Mouse (Mus musculus) bone marrow, adult 2 months (tissue): ENCODE data around the gene Tldc2. TPM values are rescaled to one million over a fixed set of nuclear protein-coding genes. Genes with fewer than 3 reads are reported as not detected.

Source experiments
- H3K27ac ChIP-seq: fragments of 200-500 bp; 2 replicates; pipeline ENCODE4 v1.5.1; 2012; ENCODE audit warnings: low read depth, mild to moderate bottlenecking, control low read depth, inconsistent platforms, low read length; ENCODE audit not compliant: control insufficient read depth, poor library complexity, insufficient read depth
- H3K4me1 ChIP-seq: fragments of 200-500 bp; 2 replicates; pipeline ENCODE4 v1.6.1; 2011; ENCODE audit warnings: low read length; ENCODE audit not compliant: control insufficient read depth, insufficient read depth
- H3K4me3 ChIP-seq: fragments of 200-500 bp; replicated peaks from 2 replicates; pipeline ENCODE3; 2011; ENCODE audit warnings: mild to moderate bottlenecking, low read depth, low read length, control low read depth; ENCODE audit not compliant: control insufficient read depth
- CTCF ChIP-seq: fragments of 200-500 bp; IDR thresholded peaks from 2 replicates; pipeline ENCODE4 v1.5.1; 2011; ENCODE audit warnings: low read length, control low read depth; ENCODE audit not compliant: control insufficient read depth, insufficient read depth
- POLR2A ChIP-seq: fragments of 200-500 bp; IDR thresholded peaks from 2 replicates; pipeline ENCODE4 v1.6.1; 2011; ENCODE audit warnings: low read depth, mild to moderate bottlenecking, control low read depth, low read length, borderline replicate concordance; ENCODE audit not compliant: control insufficient read depth
- WGBS: fragments of 180-500 bp; shearing (Covaris S2); methylation state at CpG from one replicate; pipeline ENCODE4 v1.1.7; 2018; 5-methylcytosine and 5-hydroxymethylcytosine counted together
- polyA plus RNA-seq: library from polyadenylated mRNA; stranded (reverse); fragments of >200 nt; gene quantifications from 2 replicates; pipeline ENCODE4 v1.2.4, GENCODE M21; 2011; ENCODE audit warnings: low replicate concordance; ENCODE audit not compliant: missing spikeins, insufficient read depth, insufficient read length

The Tldc2 gene
- polyA plus RNA-seq = not detected in 2 replicates

DNA sequence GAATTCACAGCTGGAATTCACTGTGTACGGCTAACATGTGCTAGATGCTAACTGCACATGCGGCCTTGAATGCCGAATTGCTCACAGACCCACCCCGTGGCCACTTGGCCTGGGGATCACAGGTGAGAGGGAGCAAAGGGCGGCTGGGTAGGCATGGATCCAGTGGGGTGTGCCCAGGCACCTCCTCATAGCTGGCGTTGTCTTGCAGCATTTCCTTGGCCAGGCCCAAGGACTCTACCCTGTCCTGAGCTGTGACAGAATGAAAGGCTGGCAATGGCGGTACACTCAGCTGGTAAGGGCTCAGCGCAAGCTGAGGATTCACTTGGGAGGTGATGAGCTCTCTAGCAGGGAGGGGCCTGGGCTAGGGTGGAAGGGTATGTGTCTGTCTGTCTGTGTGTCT lies at the start of gene Tldc2:
Gene Tldc2, plus strand, starts transcription at position 260 of the 400 bp plus-strand sequence.
- TF ChIP-seq POLR2A (no peak), CTCF (no peak)
- H3K4me1 ChIP-seq = no peaks in the 10 kb centered on the region
- H3K4me3 ChIP-seq = no peak within 1 kb of the TSS
- 80% methylated on average over 8 of the region's 8 CpGs for WGBS
- no peak within 1 kb of the TSS for H3K27ac ChIP-seq

DNA sequence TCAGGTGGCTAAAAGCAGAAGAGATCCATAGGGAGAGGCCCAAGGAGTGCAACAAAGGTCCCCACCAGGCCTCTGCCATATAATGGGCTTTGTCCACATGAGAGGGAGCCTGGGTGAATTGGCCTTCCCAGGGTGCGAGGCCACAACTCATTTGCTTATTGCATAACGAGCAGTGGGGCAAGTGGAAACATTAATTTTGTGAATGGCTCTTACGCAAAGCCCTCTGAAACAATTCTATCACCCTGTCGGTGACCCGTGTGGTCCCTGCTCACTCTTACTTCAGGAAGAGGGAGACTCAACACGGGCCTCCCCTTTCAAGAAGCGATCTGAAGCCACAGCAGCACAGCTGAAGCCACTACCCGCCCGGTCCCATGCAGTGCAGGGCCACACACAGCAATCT lies 49.6 kb upstream of the Tldc2 start:
- 35% methylated on average over 9 of the region's 9 CpGs for WGBS
- Histone ChIP-seq H3K4me1 (no peaks in the 10 kb centered on the region; the same call in 1 of the 2 replicates), H3K27ac (no peak overlapping the region), H3K4me3 (no peak overlapping the region)
- no peak for TF ChIP-seq POLR2A
- no peak for TF ChIP-seq CTCF

DNA sequence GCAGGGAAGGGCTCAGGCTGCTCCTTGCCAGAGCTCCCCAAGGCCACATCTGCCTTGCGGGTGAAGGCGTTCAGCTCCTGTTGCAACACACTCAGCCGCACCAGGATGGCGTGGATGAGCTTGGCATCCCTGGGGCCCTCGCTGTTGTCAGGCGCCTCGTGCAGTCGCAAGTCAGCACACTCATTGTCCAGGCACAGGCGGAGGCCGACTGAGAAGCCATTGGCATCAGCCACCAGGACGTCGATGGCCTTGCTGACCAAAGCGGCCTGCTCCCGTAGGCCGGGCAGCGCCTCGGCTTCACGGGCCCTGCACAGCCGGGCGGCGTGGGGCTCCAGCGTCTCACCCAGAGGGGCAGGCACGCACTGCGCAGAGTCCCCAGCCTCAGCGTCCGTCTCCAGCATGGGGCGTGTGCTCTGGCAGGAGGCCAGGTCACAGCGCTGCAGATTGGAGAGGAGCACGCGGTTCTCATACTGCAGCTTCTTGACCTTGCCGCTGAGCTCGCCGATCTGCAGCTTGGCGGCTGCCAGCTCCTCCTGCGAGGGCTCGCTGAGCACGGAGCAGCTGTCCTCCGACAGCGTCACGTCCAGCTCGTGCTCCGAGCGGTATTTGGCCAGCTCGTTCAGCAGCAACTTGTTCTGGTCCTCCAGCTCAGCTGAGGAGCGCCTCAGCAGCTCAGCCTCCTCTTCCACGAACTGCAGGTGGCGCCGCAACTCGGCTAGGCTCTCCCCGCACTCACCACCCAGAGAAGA lies 46.8 kb upstream of the Tldc2 start:
- Histone ChIP-seq H3K4me3 (no peak overlapping the region), H3K4me1 (no peaks in the 10 kb centered on the region; the same call in 1 of the 2 replicates), H3K27ac (no peak overlapping the region)
- TF ChIP-seq CTCF (no peak; the same call in 1 of the 2 replicates), POLR2A (no peak)
- 89% methylated on average over 50 of the region's 50 CpGs for WGBS

DNA sequence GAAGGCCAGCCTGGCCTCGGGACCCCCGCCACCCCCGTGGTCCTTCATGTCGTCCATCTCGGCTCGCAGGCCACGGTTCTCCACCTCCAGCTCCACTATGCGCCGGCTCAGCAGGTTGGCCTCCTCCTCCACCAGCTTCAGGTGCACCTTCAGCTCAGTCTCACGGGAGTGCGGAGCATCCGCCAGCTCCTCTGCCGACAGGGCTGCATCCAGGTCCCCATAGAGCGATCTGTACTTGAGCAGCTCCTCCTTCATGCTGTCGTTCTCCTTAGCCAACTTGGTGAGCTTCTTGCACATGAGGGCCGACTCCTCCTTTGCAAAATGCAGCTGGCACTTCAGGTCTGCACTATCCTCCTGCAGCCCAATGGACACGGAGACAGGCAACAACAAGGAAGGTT lies 46.2 kb upstream of the Tldc2 start:
- 89% methylated on average over 17 of the region's 17 CpGs for WGBS
- Histone ChIP-seq H3K4me1 (no peaks in the 10 kb centered on the region), H3K27ac (no peak overlapping the region), H3K4me3 (no peak overlapping the region)
- TF ChIP-seq POLR2A = no peak
- TF ChIP-seq CTCF = no peak

DNA sequence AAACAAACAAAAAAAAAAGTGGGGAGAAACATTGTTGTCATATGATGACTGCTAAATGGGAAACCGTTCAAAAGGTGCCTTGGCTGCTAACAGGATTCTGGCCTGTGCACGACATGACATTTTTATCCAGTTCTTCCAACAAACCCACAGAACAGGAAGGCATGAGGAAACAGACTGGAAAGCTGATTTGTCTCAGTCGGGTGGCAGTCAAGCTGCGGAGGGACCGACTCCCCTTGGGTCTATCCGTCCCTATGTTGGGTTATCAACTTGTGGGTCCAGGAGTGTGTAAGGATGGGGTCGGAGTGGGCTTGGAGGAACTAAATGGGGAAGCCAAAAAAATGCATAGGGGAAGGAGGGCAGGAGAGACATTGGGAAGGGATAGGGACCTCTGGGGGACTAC lies 45.4 kb upstream of the Tldc2 start:
- TF ChIP-seq POLR2A = no peak
- no peak for TF ChIP-seq CTCF
- H3K4me3 ChIP-seq = no peak overlapping the region
- no peaks in the 10 kb centered on the region for H3K4me1 ChIP-seq
- no peak overlapping the region for H3K27ac ChIP-seq
- WGBS = 60% methylated on average over 7 of the region's 7 CpGs

DNA sequence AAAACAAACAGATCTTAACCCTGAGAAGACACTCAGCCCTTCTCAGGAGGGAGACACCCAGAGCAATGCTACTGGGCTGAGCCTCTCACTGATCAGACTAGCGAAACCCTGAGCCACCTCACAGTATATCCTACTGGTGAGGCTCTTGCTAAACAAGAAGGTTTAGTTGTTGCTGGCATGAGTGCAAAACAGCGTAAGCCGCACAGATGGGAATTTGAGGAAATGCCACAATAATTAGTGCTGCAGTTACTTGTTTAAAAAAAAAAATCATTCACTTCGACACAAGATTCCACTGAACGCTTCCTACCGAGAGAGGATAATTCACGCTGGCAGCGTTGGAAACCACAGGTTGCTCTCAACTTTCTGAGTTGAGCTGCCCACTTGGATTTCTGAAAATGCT lies 43.3 kb upstream of the Tldc2 start:
- TF ChIP-seq POLR2A (no peak), CTCF (no peak)
- WGBS = 89% methylated on average over 8 of the region's 8 CpGs
- Histone ChIP-seq H3K27ac (no peak overlapping the region), H3K4me1 (no peaks in the 10 kb centered on the region), H3K4me3 (no peak overlapping the region)

DNA sequence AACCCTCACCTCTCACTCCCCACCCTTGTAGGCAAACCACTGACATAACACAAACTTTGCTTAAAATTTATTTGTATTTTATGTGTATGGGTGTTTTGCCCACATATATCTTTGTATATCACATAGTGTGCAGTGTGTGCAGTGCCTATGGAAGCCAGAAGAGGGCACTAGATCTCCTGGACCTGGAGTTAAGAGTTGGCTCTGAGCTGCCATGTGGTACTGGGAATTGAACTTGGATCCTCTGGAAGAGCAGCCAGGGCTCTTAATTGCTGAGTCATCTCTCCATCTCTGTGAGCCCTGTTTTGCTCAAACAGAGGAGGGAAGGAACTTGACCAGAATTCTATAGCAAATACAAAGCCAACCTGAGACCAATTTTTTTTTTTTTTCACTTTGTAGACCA lies 42.9 kb upstream of the Tldc2 start:
- no peak overlapping the region for H3K4me3 ChIP-seq
- H3K27ac ChIP-seq = no peak overlapping the region
- H3K4me1 ChIP-seq = no peaks in the 10 kb centered on the region
- TF ChIP-seq CTCF = peak; percentile 40; the same call in 1 of the 2 replicates
- no peak for TF ChIP-seq POLR2A

DNA sequence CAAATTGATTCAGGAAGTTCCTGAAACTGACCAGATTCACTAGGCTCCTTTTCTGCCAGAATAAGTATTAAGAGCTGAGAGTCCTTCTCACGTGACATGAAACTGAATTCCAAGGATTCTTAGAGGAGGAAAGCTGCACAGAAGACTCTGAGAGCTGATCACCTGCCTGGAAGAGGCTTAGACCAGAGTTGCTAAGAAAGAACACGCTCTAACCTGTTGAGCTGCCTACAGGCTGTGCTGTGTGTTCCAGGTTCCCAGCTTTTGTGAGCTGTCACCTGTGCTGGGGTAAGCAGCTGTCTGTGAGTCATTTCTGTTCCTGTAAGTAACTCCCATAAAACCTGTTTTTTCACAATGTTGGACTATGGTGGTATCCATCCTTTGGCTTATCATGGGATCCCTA lies 40.9 kb upstream of the Tldc2 start:
- no peaks in the 10 kb centered on the region for H3K4me1 ChIP-seq
- 88% methylated on average over 2 of the region's 2 CpGs for WGBS
- H3K27ac ChIP-seq = no peak overlapping the region
- H3K4me3 ChIP-seq = no peak overlapping the region
- no peak for TF ChIP-seq POLR2A
- TF ChIP-seq CTCF = no peak
